Mouse (Mus musculus) liver, embryonic 14.5 days (tissue): ENCODE data around the gene Tns1.

Source experiments
- CTCF ChIP-seq: IDR thresholded peaks from 2 replicates; pipeline ENCODE4 v1.5.1; 2016; ENCODE audit warnings: antibody characterized with exemption, low read depth, control low read depth
- EP300 ChIP-seq: IDR thresholded peaks from 2 replicates; pipeline ENCODE4 v1.6.1; 2016; ENCODE audit warnings: antibody characterized with exemption, low read depth

GRCm38 (mm10) chr1:74051349-74051748, 72.9 kb downstream of the Tns1 start:
- TF ChIP-seq CTCF (no peak), EP300 (no peak)
